Mouse (Mus musculus) subcutaneous adipose tissue, adult 2 months (tissue): ENCODE data around the gene Usp28. TPM values are rescaled to one million over a fixed set of nuclear protein-coding genes. Genes with fewer than 3 reads are reported as not detected.

ENCODE experiments used
- polyA plus RNA-seq: library from polyadenylated mRNA; depleted of rRNA; stranded (reverse); fragments of >200 nt; gene quantifications from 2 replicates; pipeline ENCODE4 v1.2.3, GENCODE M21; 2012; ENCODE audit warnings: low replicate concordance; rRNA removed

Usp28 gene
- polyA plus RNA-seq = 6.1 and 13.4 TPM in 2 replicates

DNA sequence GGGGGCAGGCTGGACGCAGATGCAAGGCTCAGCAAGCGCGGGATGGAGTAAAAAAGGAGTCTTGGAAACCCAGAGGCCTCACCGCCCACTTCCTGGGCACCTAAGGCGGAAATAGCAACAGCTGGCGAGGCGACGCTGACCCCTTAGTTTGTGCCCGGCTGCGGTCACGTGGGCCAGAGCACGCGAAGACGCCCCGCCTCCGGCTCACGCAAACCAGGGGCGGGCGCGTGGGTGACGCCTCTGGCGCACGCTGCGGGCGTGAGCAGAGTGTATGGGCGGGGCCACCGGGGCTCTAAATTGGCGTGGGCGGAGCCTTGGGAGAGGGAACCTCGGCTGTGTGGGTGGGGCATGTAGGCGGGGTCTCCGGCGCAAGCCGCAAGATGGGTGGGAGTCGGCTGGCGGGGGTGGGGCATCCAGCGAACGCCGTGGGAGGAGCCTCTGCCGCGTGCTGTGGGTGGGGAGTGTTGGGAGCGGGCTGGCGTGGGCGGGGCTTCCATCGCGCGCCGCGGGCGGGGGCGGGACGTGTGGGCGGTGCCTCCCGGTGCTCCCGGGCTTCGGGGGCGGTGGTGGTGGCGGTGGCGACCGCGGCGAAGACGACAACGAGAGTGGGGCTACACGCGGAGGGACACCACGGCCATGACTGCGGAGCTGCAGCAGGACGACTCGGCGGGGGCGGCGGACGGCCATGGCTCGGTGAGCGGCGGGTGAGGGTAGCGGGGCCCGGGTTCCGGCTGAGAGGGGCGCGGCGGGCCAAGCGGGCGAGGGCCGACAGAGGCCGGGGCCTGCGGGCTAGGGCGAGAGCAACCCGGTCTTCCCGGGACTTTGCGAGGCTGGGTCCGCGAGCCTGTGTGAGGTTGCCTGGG, at the start of gene Usp28:
Gene Usp28, plus strand, starts transcription at position 531 of the 863 bp plus-strand sequence.

DNA sequence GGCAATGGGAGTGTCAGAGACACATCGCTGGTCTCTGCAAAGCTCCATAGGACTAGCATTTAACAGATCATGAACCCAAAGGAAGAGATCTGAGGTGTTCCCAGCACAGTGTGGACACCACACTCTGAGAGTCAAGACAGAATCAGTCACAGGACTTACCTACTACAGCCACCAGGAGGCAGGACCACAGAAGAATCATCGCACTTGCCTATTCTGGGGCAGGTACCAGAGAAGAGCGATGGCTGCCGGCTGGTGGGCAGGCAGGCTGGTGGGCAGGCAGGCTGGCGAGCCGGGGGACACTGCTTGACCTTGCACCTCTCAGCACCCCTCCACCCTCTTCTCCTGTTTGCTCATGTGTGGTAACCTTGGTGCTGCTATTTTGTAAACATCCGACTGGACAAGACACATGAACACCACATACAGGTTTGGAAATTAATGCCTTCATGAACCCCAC, 20.6 kb upstream of the Usp28 start, which contains the start of gene Htr3b:
Gene Htr3b, minus strand, starts transcription at position 404 of the 454 bp plus-strand sequence.

DNA sequence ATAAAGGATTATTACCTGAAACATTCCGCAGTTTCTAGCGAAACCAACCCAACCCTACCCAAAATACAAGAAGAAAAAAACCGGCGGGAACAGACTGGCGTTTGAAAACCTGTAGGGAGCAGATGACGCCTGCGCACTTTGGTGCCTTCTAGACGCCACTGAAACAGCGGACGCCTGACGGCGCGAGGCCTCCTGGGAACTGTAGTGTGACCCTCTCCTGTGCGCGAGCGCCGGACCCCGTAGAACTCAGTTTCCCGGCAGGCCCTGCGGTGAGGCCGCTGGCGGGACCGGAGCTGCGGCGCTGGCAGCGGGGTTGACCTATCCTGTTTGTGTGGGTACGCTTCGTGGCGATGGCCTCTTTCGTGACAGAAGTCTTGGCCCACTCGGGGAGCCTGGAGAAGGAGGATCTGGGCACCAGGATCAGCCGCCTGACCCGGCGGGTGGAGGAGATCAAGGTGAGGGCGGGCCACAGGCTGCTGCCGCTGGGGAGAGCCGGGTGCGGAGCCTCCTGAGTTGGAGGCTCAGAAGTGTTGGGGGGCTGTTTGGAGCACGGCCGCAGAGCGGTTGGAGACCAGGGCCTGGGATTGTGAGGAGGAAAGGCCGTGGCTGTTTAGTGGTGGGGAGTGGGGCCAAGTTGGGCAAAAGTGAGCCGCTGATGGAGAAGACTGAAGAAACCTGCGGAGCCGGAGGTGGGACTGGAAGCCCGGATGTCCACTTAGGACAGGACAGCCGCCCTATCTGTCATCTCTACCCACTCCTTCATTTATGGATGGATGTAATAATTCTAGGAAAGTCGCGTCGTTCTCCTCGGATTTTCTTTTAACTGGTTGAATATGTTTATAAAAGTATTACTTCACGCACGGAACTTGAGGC, 70.4 kb downstream of the Usp28 start, which contains the start of gene Zw10:
Gene Zw10, plus strand, starts transcription at position 281 of the 873 bp plus-strand sequence.

DNA sequence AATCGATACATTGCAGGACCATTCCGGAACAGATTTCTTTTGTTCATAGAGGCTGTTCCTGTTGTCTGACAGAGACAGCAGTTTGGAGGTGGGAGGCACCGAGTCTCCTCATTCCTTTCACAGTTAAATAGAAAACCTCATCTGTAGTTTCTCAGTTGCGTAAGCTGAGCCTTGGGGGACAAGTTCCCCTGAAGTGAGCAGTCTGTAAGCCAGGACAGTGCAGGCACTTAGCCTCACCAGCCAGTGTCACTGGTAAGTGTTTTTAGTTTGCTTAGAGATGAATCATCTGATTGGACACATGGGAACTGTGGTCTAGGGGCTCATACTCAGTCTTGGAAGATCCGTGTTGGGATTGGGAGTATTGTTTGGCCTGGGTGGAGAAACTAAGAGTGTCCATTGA, 95.9 kb downstream of the Usp28 start, which contains the start of gene Tmprss5:
Gene Tmprss5, plus strand, starts transcription at position 154 of the 400 bp plus-strand sequence.

Other genes starting within 250 kb of the Usp28 start
- 12.0 and 49.1 TPM in 2 replicates for gene Zbtb16, start 149.2 kb upstream of the Usp28 start, polyA plus RNA-seq
- not detected in 2 replicates for gene Htr3a, start 74.3 kb upstream of the Usp28 start, polyA plus RNA-seq
- not detected in 2 replicates for gene Htr3b, start 20.4 kb upstream of the Usp28 start, polyA plus RNA-seq
- gene Zw10, start 70.2 kb downstream of the Usp28 start, polyA plus RNA-seq = 9.4 and 15.3 TPM in 2 replicates
- gene Tmprss5, start 95.9 kb downstream of the Usp28 start, polyA plus RNA-seq = 0.69 and 1.0 TPM in 2 replicates